Mouse (Mus musculus) heart, embryonic 14.5 days (tissue): Measurements from ENCODE around the gene Kctd21. TPM values are rescaled to one million over a fixed set of nuclear protein-coding genes. Genes with fewer than 3 reads are reported as not detected.

ENCODE experiments used
- polyA plus RNA-seq: library from polyadenylated mRNA; unstranded; fragments of >200 nt; fragmentation: Nextera tagmentation; extraction: Ambion mirVana; gene quantifications from 2 replicates; pipeline ENCODE4 v1.2.1, GENCODE M21; 2014

The Kctd21 gene
- polyA plus RNA-seq, 1 experiment from 2014 or later = 5.2 TPM

Other genes starting within 250 kb of the Kctd21 start
- gene Usp35, start 307 bp upstream of the Kctd21 start, polyA plus RNA-seq = 1.6 TPM in 2 replicates
- gene Alg8, start 39.3 kb downstream of the Kctd21 start, polyA plus RNA-seq = 25.8 and 26.9 TPM in 2 replicates
- gene Ndufc2, start 67.7 kb downstream of the Kctd21 start, polyA plus RNA-seq = 693 and 703 TPM in 2 replicates
- 0.57 and 1.6 TPM in 2 replicates for gene Thrsp, start 85.4 kb downstream of the Kctd21 start, polyA plus RNA-seq
- gene Kctd14, start 119.0 kb downstream of the Kctd21 start, polyA plus RNA-seq = 0.82 and 1.2 TPM in 2 replicates
- 34.0 and 36.3 TPM in 2 replicates for gene Ints4, start 148.6 kb downstream of the Kctd21 start, polyA plus RNA-seq
- 50.8 and 58.3 TPM in 2 replicates for gene Aamdc, start 247.2 kb downstream of the Kctd21 start, polyA plus RNA-seq
- 12.7 and 14.8 TPM in 2 replicates for gene Rsf1, start 247.6 kb downstream of the Kctd21 start, polyA plus RNA-seq